Comparison of ENCODE assay signal across 12 mouse cellular contexts in genomic region chr14:85286203-85286602, GRCm38 (mm10).
"Had no signal": no experiment of that assay in that cellular context is flagged by ENCODE, and none has a peak within 500 bp of the region (broad histone marks: within the 10 kb centered on the region; RNA-seq: fewer than 3 reads in every experiment).

No protein-coding gene starts in this region.

- DNase-seq: lung, adult 18-20 months; lung, embryonic 14.5 days; lung, postnatal 14 days; lung, postnatal 36 days; right cerebral cortex, postnatal 14 days; right cerebral cortex, postnatal 4 days; spleen, adult 18-20 months; thymus, adult 18-20 months; thymus, postnatal 14 days; thymus, postnatal 36 days had no signal

- ATAC-seq: midbrain, embryonic 13.5 days; midbrain, embryonic 15.5 days had no signal
